Mouse (Mus musculus) kidney, adult 18-20 months (tissue): ENCODE results near the gene Nedd1.

Source experiments
- DNase-seq: peaks from one replicate; pipeline ENCODE4 v3.0.0; 2021

Nedd1 gene

DNA sequence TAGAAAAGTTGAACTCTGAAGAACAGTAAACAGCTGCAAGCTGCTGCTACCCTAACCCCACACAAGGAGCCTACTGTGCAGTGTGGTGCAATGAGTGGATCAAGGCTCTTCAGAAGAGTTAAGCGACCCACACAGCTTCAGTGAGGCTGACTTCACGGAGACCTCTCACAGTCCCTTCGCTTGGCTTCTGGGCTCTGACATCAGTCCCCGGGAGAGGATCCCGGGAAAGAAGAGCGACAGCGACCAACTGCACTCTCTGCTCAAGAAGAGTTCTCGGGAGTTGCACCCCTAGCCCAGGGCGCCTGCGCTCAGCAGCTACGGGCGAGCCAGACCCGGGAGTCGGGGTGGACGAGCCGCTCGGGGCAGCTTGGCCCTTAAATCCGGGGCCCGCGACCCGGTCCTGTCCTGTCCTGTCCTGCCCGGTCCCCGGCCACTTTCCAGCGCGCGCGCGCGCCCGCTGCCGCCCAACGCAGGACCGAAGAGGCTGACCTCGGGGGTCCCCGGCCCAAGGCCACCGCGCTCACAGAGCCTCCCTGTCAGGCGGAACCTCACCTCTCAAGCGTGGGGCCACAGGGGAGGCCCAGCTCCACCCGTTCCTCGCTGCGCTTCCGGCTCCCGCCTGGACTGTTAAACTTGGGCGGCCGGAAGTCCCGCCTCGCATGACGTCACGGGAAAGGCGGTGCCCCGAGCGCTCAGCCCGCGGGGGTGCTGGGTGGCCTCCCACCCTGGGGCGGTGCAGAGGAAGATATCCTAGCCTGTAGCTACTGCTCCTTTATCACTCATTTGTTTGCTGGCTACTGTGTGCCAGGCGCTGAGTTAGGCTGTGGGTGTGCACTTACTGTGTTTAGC lies at the start of gene Nedd1:
Gene Nedd1 (minus strand): TSS at position 650 of the 849 bp plus-strand sequence.
- peak; percentile 98 for DNase-seq

DNA sequence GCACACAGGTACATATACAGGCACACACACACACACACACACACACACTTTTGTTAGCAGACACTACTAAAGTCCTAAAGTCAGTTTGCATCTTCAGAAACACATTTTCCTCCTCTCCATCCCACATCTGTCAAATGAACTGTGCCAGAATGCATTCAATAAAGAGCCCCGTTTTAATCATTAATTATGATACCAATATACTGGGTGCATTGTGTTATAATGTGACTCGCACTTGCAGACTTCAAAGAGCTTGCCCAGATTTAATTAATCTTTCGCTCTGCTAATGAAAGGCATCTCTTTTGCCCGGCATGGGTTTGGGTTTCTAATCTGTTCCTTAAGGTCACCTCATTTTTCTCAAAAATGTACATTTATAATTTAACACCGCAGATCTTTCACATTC lies 32.1 kb upstream of the Nedd1 start:
- no peak for DNase-seq

DNA sequence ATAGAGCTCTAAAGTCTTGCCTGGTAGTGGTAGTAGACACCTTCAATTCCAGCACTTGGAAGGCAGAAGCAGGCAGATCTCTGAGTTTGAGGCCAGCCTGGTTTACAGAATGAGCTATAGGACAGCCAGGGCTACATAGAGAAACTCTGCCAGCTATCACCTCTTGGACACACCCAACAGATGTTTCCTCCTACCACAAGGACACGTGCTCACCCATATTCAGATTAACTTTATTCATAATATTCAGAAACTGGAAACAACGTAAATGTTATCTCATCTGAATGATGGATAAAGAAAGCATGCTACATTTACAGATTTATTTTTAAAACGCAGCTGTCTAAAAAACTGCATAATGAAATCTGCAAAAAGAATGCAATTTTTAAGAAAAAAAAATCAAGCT lies 8.1 kb upstream of the Nedd1 start:
- no peak for DNase-seq

DNA sequence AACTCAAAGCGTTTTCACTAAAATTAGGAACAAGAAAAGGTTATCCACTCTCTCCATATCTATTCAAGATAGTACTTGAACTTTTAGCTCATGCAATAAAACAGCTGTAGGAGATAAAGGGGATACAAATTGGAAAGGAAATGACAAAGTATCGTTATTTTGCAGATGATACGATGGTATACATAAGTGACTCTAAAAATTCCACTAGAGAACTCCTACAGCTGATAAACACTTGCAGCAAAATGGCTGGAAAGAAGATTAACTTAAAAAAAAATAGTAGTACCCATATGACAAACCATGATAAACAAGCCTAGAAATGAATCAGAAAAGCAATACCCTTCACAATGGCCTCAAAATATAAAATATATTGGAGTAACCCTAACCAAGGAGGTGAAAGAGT lies 6.5 kb upstream of the Nedd1 start:
- no peak for DNase-seq

DNA sequence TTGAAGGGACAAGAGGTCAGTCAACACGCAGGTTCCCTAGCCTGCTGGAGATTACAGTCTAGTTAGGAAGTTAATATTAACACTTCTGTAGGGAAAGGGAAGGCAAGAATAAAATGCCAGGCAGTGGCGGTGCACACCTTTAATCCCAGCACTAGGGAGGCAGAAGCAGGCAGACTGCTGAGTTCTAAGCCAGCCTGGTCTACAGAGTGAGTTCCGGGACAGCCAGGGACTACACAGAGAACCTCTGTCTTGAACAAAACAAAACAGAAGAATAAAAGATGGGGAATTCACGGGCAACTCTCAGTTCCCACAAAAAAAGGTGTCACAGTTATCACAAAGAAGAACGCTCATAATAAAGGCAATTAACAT lies 384 bp upstream of the Nedd1 start:
- DNase-seq: no peak

DNA sequence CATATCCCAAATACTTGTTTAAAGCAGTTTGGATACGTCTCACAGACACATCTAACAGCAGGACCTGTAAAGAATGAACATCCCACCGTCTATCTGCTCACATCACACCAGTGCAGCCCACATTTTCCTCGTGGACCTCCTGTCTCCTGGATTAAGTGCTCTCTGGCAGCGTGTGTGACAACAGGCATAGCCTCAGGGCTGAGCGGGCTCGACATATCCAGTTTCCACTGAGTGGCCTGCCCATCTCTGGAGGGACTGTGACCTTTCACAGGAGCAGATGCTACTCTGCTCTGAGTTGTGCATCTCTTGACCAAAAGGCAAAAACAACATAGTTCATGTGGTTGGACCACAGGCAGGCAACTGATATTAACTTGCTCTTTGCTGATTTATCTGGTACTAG lies 23.2 kb downstream of the Nedd1 start:
- DNase-seq: no peak

DNA sequence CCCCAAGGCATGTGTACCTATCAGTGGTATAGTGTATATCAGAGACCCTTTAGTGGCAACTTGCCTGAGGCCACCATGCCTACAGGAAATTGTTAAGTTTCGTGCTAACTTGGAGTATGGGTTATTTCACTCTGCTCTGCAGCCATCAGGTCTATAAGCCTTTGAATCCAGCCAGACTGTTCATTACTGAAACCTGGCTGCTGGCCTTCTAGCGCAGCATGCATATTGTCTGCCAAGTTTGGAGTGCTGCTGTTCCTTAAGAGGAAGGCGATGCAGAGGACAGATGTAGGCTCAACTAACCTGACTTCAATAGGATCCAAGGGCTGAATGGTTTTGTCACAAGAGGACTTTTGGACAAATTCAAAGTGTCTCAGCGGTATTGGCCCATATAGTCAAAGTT lies 47.2 kb downstream of the Nedd1 start:
- DNase-seq: no peak

DNA sequence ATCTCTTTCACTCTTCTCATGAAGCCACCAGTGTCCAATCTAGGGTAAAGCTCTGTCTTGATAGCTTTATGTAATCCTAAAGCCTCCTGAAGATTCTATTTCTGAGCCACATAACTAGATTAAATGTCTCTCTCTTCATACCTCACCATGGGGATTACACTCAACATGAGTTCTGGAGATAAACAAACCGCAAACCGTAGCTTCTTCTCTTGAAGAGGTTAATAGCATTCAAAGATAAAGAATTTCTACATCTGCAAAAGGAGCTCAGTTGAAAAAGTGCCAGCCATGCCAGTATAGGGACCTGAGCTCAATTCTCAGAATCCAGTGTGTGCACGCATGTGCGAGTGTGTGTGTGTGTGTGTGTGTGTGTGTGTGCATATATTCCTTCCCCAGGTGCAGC lies 50.3 kb downstream of the Nedd1 start:
- no peak for DNase-seq

DNA sequence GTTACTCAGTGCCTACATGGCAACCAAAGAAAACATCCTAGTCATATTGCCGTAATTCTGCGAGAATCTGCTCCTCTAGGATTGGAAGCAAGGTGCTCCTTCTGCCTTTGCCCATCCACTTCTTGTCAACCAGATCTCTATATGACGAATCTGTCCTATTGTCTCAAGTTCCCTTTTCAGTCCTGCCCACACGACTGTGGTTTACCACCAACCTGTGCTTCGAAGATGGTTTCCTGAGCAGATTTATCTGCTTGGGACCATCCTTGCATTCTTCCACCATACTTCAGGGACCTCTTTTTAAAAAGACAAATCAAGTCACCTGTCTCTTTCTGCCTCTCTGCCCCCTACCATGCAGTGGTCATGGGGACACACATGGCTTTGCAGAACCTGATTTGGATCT lies 56.9 kb downstream of the Nedd1 start:
- no peak for DNase-seq

DNA sequence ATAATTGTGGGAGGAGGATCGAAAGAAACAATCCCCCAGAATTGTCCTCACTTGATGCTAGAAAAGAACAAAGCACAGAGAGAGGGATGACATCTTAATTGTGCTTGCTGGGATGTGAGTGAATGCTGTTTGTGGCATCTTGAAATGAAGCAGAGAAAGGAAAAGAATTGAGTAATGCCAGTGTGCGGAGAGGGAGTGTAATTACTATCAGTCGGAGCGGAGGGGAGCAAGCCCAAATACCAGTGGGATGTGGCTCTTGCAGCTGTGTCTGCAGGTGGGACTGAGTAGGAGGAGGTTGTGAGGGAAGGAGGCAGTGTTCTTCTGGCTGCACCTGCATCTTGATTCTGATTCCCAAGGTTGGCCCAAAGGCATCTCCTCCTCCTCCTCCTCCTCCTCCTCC lies 69.0 kb downstream of the Nedd1 start:
- DNase-seq: no peak

DNA sequence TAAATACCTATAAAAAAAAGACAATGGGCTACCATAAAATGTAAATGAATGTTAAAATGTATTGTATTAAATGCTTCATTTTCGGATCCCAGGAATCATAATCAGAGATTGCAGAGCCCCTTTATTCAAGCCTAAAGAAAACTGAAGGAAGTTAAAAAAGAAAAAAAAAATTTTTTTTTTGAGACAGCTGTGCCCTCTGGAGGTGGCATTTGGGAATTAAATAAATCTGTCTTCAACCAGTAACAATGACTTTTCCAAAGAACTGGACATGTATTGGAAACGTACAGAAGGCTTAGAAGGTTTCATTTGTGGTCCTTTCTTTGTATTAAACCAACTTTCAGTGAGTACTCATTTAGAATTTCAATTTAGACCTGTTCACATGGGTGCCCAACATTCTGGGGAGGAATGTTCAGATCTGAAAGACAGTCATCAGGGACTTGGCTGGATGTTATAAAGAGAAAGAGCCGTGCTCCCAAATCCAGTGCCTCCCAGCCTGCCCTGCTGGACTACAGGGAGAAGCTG lies 69.8 kb downstream of the Nedd1 start:
- no peak for DNase-seq

DNA sequence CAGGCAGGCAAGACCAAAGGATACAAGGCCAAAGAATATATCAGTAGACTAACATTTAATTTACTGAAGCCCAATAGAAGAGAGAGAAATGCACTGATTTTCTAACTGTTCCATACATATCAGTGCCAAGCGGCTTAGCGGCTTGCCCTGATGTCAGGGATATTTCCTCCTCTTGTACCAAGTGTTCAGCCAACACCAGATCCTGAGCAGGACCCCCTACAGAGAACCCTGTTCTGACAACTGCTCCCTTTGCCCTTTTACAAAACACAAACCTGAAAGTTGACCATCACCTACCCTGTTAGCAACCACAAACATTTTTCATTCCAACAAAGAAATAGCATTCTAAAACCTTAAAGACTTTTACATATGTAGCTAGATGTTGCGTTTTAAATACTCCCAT lies 71.0 kb downstream of the Nedd1 start:
- DNase-seq: no peak

DNA sequence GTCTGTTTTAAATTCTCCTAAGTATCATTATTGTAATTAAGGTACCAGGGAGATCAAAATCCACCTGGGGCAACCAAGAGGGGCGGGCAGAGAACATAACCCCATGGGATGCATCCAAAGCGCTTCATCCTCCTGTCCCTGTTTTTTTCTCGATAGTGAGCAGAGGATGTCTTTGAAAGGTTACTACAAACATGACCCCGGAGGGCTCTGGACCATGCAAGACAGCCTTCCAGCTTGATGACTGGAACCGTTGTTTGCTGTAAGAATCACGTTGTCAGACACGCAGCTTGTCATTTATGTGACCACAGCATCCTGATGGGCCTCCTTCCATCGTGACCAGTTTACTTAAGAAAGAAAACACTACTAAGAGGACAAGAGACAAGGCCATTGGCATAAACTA lies 73.1 kb downstream of the Nedd1 start:
- DNase-seq: no peak

DNA sequence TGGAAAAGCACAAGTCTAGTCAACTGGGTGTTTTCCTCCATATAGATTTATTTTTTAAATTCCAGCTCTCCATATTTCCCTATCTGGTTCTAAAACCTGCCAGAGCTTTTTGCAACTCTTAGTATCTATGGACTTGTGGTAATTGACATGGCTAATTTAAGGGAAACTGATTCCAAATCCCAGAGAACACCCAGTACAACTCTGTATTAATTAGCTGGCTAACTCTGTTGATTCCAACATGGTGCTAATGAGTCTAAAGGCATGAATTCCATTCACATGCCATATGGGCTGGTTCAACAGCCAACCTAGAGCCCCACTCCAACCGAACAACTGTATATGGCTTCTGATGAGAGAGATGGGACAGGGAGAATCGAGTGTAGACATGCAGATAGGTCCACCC lies 74.5 kb downstream of the Nedd1 start:
- no peak for DNase-seq

DNA sequence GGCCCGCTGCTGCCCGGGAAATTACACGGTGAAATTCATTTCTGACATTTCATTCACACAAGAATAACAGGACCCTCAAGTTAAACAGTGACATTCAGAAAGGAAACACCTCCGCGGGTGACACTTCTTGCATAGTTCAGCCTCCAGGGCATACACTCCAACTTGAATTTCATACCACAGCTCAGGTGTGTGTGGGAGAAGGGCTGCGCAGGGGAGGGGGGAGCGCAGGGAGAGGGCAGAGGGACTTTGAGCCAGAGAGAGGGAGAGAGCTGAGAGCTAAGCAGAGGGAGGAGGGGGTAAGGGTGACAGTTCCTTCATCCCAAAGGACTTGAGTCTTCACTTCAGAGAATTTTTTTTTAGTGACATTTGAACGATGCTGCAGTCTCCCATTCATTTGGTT lies 78.2 kb downstream of the Nedd1 start:
- DNase-seq: no peak

DNA sequence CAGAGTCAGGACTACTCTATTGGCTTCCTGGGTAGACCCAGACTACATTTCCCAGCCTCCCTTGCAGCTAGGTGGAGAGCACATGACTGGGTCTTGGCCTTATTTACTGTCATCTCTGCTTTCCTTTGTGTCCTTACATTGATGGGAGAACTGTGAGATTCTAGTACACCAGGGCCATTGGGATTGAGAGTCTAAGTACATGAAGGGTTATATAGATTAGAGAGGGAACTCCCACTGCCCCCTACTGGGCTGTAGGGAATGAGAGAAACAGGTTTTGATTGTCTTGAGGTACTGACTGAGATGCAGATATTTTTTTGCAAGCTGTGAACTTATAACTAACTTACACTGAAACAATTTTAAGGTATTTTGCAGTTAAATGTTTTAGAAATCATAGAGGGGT lies 81.2 kb downstream of the Nedd1 start:
- peak; percentile 4 for DNase-seq
